Mouse (Mus musculus) myocyte (in vitro differentiated cells): ENCODE measurements around the gene Arl6ip4.

Source experiments
- CEBPB ChIP-seq: IDR thresholded peaks from 2 replicates; pipeline ENCODE4 v1.6.1; 2011; ENCODE audit warnings: mild to moderate bottlenecking, moderate library complexity; ENCODE audit not compliant: poor library complexity, insufficient read depth, severe bottlenecking
- E2F4 ChIP-seq: IDR thresholded peaks from one replicate; pipeline ENCODE4 v1.6.1; 2011; ENCODE audit warnings: mild to moderate bottlenecking, control low read depth, moderate library complexity; ENCODE audit not compliant: insufficient read depth
- MAX ChIP-seq: IDR thresholded peaks from one replicate; pipeline ENCODE4 v1.6.1; 2011; ENCODE audit warnings: low read depth, mild to moderate bottlenecking, control low read depth
- MYOD1 ChIP-seq, 3 experiments: IDR thresholded peaks; one replicate each; pipeline ENCODE4 v1.6.1; 2011; ENCODE audit warnings: control low read depth in 2 of 3, low read depth in 2 of 3, mild to moderate bottlenecking in 2 of 3, moderate library complexity in 1 of 3; ENCODE audit not compliant: insufficient read length in 2 of 3, control insufficient read depth in 1 of 3
- POLR2A ChIP-seq: IDR thresholded peaks from one replicate; pipeline ENCODE4 v1.6.1; 2011; ENCODE audit warnings: low read depth, mild to moderate bottlenecking, control low read depth, moderate library complexity; ENCODE audit not compliant: insufficient read length
- REST ChIP-seq: IDR thresholded peaks from one replicate; pipeline ENCODE4 v1.6.1; 2011; ENCODE audit warnings: mild to moderate bottlenecking, control low read depth, moderate library complexity; ENCODE audit not compliant: insufficient read depth, insufficient read length
- SRF ChIP-seq: IDR thresholded peaks from one replicate; pipeline ENCODE4 v1.6.1; 2011; ENCODE audit warnings: low read depth; ENCODE audit not compliant: control insufficient read depth, insufficient read length
- TCF12 ChIP-seq: IDR thresholded peaks from one replicate; pipeline ENCODE4 v1.6.1; 2011; ENCODE audit warnings: mild to moderate bottlenecking, control low read depth; ENCODE audit not compliant: poor library complexity, insufficient read depth, severe bottlenecking
- TCF3 ChIP-seq: IDR thresholded peaks from one replicate; pipeline ENCODE4 v1.6.1; 2011; ENCODE audit warnings: low read depth, control low read depth; ENCODE audit not compliant: insufficient read length
- USF1 ChIP-seq: IDR thresholded peaks from one replicate; pipeline ENCODE4 v1.6.1; 2011; ENCODE audit warnings: low read depth, mild to moderate bottlenecking, control low read depth, moderate library complexity

- no peak for TF ChIP-seq POLR2A
- no peak for TF ChIP-seq E2F4
- TF ChIP-seq MAX, result no peak
- TF ChIP-seq REST, result no peak
- no peak for TF ChIP-seq MYOD1 (IDR thresholded peaks at IDR 0.05; ENCODE audit: control insufficient read depth in 1 of 3, insufficient read length in 2 of 3, low read depth in 2 of 3)
- TF ChIP-seq CEBPB, result no peak
- no peak for TF ChIP-seq TCF12
- TF ChIP-seq TCF3, result no peak
- TF ChIP-seq SRF, result no peak
- no peak for TF ChIP-seq USF1
These were observed 22.2 kb downstream of the Arl6ip4 start for GRCm38 (mm10) chr5:124138066-124138465.
